Mouse (Mus musculus) monocyte, adult 5-6 weeks (primary cell): ENCODE measurements around the gene Ndrg2. TPM values are rescaled to one million over a fixed set of nuclear protein-coding genes. Genes with fewer than 3 reads are reported as not detected.
"Not testable (repeated sequence)": the region's sequence is repeated elsewhere in the genome, so short reads cannot be mapped to it uniquely, and the experiment has no call there.

ENCODE experiments used
- ATAC-seq: fragments of 153-309, 156-312 bp; replicated peaks from 2 replicates; pipeline ENCODE4 v1.8.0; 2017; ENCODE audit warnings: mild to moderate bottlenecking; ENCODE audit not compliant: low TSS enrichment, insufficient number of reproducible peaks, severe bottlenecking, poor library complexity, low FRiP score
- total RNA-seq: library from RNA; stranded (forward); fragments of 200-1000, 200-491, 200-594 nt; gene quantifications from 3 replicates; pipeline ENCODE4 v1.2.3, GENCODE M21; 2017

The Ndrg2 gene
- total RNA-seq, 1 experiment from 2014 or later: 1.3 TPM

- no peak for ATAC-seq
Observed at GRCm38 (mm10) chr14:51886051-51886450, 27.9 kb downstream of the Ndrg2 start.

- peak; percentile 97 for ATAC-seq
Observed at GRCm38 (mm10) chr14:51884598-51885331, 29.2 kb downstream of the Ndrg2 start, which contains the start of gene Mettl17. Mettl17 (plus strand) TSS chr14:51884842.

GRCm38 (mm10) chr14:51884031-51884544, 29.9 kb downstream of the Ndrg2 start:
- ATAC-seq: no peak

GRCm38 (mm10) chr14:51883527-51884030, 30.4 kb downstream of the Ndrg2 start:
- 0 out of 2 replicates have a peak, but pooled peaks have one; percentile 45 for ATAC-seq

DNA sequence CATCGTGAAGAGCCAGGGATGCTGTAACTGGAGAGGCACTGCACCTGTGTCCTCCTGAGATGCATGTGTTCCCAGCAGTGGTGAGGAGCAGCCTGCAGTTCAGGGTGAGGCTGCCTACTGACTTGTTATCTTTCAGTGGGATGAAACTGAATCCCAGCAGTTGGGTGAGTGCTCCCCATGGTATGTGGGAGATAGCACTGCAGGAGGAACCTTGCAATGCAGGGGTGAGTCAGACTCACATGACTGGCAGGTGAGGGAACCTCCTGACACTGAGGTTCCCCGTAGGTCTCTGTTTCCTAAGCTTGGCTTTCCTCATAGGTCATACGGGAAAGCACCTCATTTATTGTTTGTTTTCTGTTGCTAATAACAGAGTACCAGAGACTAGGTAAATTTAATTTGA, 36.4 kb downstream of the Ndrg2 start:
- ATAC-seq: no peak

- ATAC-seq: no peak
Observed at GRCm38 (mm10) chr14:51871741-51872140, 42.2 kb downstream of the Ndrg2 start.

DNA sequence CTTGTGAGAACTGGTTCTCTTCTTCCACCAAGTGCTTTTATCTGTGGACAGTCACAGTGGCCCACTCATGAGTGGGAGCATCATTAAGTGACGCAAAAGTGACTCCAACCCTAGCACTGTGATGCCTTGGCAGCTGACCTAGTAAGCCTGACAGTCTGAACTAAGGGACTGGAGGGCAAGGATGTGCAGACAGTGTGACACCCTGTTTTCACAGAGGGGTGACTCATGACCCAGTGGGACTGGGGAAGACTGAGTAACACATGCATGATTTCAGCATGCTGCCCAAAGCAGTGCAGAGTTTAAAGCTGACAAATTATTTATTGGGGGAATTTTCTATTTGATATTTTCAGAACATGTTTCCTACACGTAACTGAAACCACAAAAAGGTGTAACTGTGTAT, 43.2 kb downstream of the Ndrg2 start:
- no peak for ATAC-seq

- not testable (repeated sequence) for ATAC-seq
Observed at GRCm38 (mm10) chr14:51863603-51864002, 50.4 kb downstream of the Ndrg2 start.

DNA sequence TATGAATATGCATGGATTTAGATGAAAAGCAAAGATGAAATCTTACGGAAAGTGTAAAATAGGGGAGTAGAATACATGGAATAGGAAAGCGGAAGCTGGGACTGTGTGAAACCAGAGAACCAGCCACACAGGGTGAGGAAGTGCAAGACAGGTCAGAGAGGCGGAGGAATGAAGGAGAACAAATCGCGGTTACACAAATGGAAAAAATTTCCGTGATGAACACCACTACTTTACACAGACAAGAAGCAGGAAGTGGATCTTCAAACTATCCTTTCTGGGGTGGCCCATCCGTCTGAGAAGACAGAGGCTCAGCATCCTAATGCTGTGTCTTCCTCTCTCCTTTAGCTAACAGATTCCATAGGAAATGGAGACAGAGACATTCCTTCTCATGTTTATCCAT, 58.7 kb downstream of the Ndrg2 start:
- not testable (repeated sequence) for ATAC-seq

Other genes starting within 250 kb of the Ndrg2 start
- gene Gm17079, start 218.7 kb downstream of the Ndrg2 start, total RNA-seq: not detected in 3 replicates
- gene Gm5800, start 197.0 kb downstream of the Ndrg2 start, total RNA-seq: not detected in 3 replicates
- not detected in 3 replicates for gene Ang4, start 140.6 kb downstream of the Ndrg2 start, total RNA-seq
- not detected in 3 replicates for gene AY358078, start 114.1 kb downstream of the Ndrg2 start, total RNA-seq
- gene Ear6, start 60.5 kb downstream of the Ndrg2 start, total RNA-seq: 2.9 TPM in 1 of 3 replicates, not detected in the others
- 16.1 to 24.4 TPM (median 21.4 TPM) in 3 replicates for gene Mettl17, start 29.3 kb downstream of the Ndrg2 start, total RNA-seq
- not detected in 3 replicates for gene Slc39a2, start 21.3 kb downstream of the Ndrg2 start, total RNA-seq
- 2.5 TPM in 1 of 3 replicates, not detected in the others for gene Tppp2, start 4.3 kb upstream of the Ndrg2 start, total RNA-seq
- gene Rnase13, start 8.6 kb upstream of the Ndrg2 start, total RNA-seq: not detected in 3 replicates
- 2.5 to 9.0 TPM (median 3.2 TPM) in 3 replicates for gene Arhgef40, start 70.6 kb upstream of the Ndrg2 start, total RNA-seq
- 0.97 TPM in 1 of 3 replicates, not detected in the others for gene Tmem253, start 101.5 kb upstream of the Ndrg2 start, total RNA-seq
- gene Zfp219, start 106.6 kb upstream of the Ndrg2 start, total RNA-seq: 7.1 to 11.0 TPM (median 8.5 TPM) in 3 replicates
- not detected in 3 replicates for gene Olfr221, start 128.3 kb upstream of the Ndrg2 start, total RNA-seq
- gene Hnrnpc, start 189.9 kb upstream of the Ndrg2 start, total RNA-seq: 287 to 397 TPM (median 370 TPM) in 3 replicates
- 10.6 to 12.6 TPM (median 12.3 TPM) in 3 replicates for gene Rpgrip1, start 196.5 kb upstream of the Ndrg2 start, total RNA-seq